Mouse (Mus musculus): ENCODE data around the gene Scn5a.
A peak's percentile ranks its signal among the peaks of the same experiment; 100 is the strongest.

The Scn5a gene

GRCm38 (mm10) chr9:119460410-119460809 lies 118.4 kb downstream of the Scn5a start:
- peak; percentile 86 for DNase-seq (ENCODE audit: low spot score)

GRCm38 (mm10) chr9:119457122-119457521 lies 121.7 kb downstream of the Scn5a start:
- DNase-seq (ENCODE audit: low spot score), result no peak

DNA sequence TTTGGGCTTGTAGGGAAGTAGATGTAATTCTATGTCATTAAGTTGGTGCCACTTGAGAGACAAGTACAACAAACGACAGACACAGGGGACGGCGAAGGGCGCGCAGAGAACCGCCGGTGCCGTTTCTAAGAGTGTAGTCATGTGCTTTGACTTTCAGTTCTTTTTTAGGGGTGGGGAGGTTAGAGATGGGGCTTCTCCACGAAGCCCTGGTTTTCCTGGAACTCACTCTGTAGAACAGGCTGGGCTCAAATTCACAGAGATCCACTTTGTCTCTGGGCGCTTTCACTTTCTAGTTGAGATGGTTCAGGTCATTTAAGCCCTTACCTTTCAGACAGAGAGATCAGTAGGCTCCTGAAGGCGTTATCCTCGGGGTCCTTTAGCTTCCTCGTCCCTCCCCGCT lies 122.8 kb downstream of the Scn5a start:
- DNase-seq (ENCODE audit: low spot score), result no peak

DNA sequence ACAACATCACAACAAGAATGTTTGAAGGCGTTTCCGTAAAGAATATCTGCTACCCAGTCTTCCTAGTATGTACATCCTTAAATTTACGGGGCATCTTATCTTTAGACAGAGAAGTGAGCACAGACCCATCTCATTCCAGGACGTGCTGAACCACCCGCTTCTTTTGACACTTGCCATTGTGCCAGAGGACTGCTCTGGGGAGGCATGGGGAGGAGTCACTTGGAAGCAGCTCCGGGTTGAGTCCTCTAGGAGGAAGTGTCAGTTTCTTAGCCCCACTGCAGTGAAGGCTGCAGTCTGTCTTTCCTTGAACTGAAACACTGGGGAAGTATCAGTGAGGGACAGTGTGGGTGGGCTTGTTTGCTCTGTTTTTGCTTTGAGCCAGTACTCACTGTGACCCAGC lies 133.1 kb downstream of the Scn5a start:
- peak; percentile 13 for DNase-seq (ENCODE audit: low spot score)

- peak; percentile 98 for DNase-seq (ENCODE audit: low spot score)
Measured at GRCm38 (mm10) chr9:119444738-119445429, 133.9 kb downstream of the Scn5a start, which contains the start of gene Exog. Exog (plus strand) TSS chr9:119444943.

DNA sequence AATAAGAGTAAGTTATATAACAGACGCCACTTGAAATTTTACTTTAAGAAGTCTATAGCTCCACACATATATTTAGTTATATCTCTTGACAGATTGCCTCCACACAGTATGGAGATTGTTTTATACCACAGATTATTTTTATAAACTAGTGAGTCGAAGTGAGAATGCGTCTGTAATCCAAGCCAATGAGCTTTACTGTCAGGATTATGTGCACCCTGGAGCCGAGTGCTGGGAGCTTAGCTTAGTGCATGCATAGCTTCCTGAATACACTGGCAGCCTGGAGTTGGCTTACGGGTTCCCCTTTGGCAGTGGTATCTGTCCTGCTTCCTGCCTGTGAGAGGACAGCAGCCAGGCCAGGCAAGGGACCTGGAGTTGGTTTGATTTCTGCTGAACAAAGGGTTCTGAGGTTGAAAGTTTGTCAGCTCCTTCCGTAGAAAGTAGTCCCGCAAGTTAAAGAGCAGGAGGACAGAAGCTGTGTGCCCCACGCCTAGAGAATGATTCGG lies 140.3 kb downstream of the Scn5a start:
- DNase-seq (ENCODE audit: low spot score), result no peak

DNA sequence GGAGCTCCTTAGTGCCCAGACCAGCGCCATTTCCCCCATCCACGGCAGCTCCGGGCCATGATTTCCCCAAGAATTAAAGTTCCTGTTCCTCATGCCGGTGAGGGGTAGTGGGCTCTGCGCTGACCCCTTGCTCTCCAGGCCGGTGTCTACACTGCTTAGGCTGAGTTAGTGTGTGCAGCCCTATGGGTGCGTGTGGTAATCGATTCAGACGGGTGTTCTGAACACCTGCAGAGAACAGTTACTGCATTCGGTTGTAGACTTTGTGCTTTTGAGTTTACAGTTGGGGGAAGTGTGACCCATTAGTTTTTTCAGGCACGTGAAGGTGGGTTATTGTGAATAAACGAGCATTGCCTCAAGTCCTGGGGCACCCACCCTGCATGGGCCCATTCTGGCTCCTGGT lies 140.8 kb downstream of the Scn5a start:
- DNase-seq (ENCODE audit: low spot score), result no peak

DNA sequence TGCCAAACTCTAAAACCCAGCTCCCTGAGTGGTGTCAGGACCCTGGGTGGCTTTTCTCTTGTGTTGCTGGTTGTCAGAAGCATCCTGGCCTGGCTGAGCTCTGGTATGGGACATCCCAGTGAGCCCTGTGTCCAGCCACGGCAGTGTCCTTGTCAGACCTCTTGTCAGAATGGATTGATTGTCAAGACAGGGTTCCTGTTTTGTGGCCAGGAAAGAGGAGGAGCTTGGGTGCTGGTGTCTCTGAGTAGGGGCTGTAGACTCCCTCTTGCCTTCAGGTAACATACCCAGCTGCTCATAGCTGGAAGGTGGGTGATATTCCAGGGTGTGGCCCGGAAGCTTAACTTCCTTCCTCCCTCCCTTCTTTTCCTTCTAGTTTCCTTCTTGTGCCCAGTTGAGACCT lies 143.0 kb downstream of the Scn5a start:
- DNase-seq (ENCODE audit: low spot score), result no peak
